Mouse (Mus musculus): ENCODE data around the gene Scaf1.

- TF ChIP-seq CTCF (IDR thresholded peaks at IDR 0.05; ENCODE audit: borderline replicate concordance, extremely low read depth, insufficient read depth, insufficient read length) = no peak
- TF ChIP-seq POLR2A (IDR thresholded peaks at IDR 0.05; ENCODE audit: borderline replicate concordance, extremely low read depth, insufficient read depth, insufficient read length, poor library complexity, severe bottlenecking) = no peak
These were observed 61.9 kb downstream of the Scaf1 start for GRCm38 (mm10) chr7:44954091-44954885.
